Mouse (Mus musculus) layer of hippocampus, adult 11-12 months (tissue): Measurements from ENCODE around the gene Afap1l2.

ENCODE experiments used
- DNase-seq: peaks from one replicate; pipeline ENCODE4 v3.0.0; 2022; ENCODE audit warnings: low spot score

Afap1l2 gene

DNA sequence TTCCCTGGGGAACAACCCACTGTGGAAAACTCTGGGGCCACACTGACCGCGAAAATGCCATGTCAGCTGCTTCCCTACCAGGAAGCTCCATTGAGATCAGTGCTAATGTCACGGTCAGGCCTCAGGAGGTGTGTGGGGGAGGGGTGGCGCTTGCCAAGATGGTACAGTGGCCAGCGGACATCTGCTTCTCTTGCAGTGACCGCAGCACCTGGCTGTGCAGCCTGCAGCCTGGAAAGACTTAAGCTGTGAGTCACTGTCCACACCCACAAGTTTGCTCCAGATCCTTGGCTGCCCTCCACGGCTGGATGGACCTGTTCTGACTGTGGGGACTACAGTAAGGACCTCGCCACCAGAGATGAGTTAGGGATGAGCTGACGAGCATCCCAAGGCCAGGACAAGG, 68.2 kb downstream of the Afap1l2 start:
- no peak for DNase-seq

DNA sequence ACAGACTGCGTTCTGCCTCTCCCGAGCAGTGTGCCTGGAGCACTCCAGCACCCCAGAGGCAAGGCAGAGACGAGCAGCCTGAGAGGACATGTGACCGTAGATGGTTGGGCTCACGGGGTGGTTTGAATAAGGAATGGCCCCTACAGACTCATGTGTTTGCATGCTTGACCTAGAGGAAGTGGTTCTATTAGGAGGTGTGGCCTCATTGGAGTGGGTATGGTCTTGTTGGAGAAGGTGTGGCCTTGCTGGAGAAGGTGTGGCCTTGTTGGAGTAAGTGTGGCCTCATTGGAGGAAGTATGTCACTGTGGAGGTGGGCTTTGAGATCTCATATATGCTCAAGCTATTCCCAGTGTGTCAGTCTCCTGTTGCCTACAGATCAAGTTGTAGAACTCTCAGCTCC, 70.1 kb downstream of the Afap1l2 start:
- DNase-seq = no peak

DNA sequence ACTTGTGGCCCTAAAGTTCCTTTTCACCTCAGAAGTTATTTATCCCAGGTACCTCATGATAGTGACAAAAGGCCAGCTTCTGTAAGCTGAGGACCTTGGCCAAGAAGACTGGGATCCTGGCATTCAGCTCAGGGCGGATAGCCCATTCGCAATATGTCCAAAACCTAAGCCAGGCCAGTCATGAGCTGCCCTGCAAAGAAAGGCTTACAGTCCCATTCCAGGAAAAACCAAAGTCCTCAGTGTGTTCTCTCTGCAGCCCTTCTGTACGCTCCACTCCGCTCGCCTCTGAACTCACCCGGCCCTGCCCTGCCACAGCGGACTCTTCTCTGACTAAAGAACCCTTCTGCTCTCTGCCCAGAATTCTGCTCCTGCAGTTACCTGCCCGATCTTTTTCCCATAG, 71.8 kb downstream of the Afap1l2 start:
- no peak for DNase-seq

DNA sequence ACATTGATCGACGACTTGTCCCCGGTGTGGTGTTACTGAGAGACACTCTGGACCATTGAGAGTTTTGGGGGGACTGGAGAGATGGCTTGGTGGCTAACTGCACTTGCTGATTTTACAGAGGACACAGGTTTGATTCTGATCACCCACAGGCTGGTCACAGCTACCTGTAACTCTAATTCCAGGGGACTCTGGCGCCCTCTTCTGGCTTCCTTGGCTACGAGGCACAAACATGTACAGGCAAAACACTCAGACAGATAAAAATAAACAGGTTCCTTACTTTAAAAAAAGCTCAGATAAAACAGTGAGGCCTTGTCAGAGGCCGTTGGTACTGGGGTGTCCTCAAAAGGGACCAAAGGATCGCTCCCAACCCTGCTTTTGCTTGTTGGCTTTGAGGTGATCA, 72.3 kb downstream of the Afap1l2 start:
- DNase-seq = no peak

DNA sequence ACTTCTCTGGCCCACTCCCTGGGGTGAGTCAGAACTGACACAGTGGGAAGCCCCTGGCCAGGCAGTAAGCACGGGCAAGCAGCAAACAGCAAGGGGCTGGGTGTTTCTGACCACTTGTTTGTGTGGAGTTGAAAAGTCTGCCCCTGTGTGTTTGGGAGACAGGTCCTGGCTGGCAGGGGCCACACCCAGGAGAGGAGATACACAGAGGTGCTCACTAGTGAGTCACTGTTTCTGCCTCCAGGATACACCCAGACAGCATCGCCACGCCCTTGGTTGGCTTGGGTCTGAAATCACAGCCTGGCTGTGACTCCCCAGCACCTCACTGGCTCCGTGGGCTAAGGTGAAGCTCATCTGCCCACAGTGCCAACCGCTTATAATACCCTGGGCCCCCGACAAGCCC, 72.9 kb downstream of the Afap1l2 start:
- DNase-seq = no peak

DNA sequence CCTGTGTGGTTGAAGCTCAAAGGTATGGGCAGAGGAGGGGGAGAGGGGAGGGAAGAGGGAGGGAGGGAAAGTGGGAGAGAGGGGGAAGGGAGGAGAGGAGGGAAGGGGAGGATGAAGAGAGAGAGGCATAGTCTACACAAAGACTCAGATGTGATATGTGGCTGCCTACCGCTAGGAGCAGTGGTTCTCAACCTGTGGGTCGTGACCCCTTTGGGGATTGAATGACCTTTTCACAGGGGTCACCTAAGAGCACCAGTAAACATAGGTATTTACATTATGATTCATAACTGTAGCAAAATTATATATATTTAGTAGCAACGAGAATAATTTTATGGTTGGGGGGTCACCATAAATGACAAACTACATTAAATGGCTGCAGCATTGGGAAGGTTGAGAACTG, 74.2 kb downstream of the Afap1l2 start:
- DNase-seq = no peak

DNA sequence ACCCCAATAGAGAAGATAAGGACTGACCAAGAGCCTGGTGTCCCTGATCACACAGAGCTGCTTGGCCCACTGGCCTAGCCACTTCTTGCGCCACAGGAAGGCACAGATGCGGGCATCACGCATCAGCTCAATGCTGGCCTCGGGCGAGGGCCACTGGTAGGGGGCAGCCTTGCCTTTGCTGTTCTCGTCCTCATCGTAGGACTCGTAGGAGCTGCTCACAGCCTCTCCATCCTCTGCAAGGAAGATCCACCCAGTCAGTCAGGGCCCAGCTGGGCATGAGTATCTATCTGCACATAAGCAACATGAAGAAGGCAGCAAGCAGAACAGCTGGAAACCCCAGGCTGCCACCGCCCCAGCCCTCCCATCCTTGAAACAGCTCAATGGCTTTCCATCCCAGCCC, 78.0 kb downstream of the Afap1l2 start:
- no peak for DNase-seq

- no peak for DNase-seq
Observed at GRCm38 (mm10) chr19:56929392-56929791, 78.6 kb downstream of the Afap1l2 start.

- no peak for DNase-seq
Observed at GRCm38 (mm10) chr19:56921744-56922143, 86.3 kb downstream of the Afap1l2 start.

DNA sequence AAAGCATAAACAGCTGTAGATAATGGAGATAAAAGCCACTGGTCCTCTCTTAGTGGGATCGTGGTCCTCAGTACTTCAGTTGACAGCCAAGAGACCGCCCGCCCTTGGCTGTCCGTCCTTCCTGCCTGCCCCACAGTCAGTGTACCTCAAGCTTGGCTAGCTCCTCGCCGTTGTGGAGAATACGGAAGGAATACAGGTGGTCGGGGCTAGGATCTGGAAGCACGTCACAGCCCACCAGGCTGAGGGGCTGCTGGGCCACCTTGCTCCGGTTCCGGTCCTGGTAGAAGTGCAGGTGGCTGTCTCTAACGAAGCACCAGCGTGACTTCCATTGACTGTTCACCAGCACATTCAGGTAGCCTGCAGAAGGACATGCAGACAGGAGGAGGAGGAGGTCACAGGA, 87.8 kb downstream of the Afap1l2 start:
- DNase-seq = no peak

DNA sequence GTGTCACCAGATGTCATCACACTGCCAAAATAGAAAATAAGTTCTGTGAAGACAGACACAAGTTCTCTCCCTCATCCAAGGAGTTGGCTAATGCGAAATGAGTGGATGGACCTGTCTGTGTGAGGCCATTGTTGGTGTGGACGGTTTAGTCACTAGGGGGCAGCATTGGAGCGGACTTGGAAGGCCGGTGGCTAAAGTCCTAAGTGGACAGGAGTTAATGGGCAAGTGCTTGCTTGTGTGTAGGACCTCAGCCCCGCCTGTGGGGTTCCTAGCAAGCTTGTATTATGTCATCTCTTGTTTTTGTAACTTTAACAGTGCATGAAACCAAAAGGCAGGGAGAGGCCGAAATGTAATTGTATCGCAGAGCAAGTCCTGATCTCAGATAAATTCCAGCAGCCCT, 88.4 kb downstream of the Afap1l2 start:
- DNase-seq = peak; percentile 87

DNA sequence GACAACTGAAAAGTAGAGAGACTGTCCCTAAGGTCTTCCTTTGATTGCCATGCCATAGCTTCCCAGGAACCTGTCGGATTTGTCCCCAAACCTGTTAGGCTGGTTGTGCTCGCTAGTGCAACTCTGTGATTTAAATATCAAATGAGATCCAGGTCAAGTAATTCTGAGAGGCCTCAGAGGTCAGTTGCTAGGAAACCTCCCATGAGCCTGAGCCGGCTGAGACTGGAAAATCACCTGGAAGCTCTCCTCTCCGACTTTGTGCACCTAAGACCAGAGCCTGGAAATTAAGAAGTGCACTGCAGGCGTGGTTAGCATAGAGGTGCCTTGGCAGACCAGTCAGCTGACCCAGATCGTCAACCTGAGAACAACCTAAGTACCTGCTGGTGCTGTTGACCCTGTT, 92.9 kb downstream of the Afap1l2 start:
- DNase-seq = no peak

DNA sequence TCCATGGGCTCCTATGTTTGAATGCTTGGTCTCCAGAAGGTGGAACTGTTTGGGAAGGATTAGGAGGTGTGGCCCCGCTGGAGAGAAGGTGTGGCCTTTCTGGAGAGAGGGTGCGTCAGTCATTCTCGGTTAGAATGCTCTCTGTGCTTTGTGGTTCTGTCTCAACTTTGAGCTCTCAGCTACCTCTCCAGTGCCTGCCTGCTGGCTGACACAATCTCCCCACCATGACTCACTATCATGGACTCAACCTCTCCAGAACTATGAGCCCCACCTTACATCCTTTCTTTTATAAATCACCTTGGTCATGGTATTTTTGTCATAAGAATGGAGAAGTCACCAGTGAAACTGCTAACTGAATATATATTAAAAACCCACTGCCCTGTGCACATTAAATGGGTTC, 93.4 kb downstream of the Afap1l2 start:
- no peak for DNase-seq

- DNase-seq = no peak
Observed at GRCm38 (mm10) chr19:56913761-56914160, 94.3 kb downstream of the Afap1l2 start.

GRCm38 (mm10) chr19:56910561-56910960, 97.5 kb downstream of the Afap1l2 start:
- no peak for DNase-seq

- peak; percentile 46 for DNase-seq
Observed at GRCm38 (mm10) chr19:56908472-56909270, 99.4 kb downstream of the Afap1l2 start.

DNA sequence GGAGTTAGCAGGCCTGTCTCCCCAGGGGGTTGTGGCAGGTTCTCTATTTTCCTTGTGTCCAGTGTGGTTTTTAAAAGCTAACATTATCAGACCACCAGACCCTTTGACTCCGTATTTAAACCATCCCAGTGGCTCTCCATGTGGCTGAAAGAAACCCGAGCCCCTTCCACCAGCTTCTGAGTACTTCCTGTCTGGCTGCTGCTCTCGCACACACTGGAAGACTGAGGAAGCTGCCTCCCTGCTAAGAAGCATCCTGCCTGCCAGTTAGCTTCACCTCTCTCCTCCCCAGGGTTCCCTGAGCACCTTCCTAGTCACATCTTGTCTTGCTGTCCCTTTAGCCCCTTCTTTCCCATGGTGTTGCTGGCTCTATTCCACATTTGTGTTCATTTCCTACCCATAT, 100.2 kb downstream of the Afap1l2 start:
- DNase-seq = no peak

- no peak for DNase-seq
Observed at GRCm38 (mm10) chr19:56905395-56905794, 102.6 kb downstream of the Afap1l2 start.

- DNase-seq = no peak
Observed at GRCm38 (mm10) chr19:56904095-56904494, 103.9 kb downstream of the Afap1l2 start.

DNA sequence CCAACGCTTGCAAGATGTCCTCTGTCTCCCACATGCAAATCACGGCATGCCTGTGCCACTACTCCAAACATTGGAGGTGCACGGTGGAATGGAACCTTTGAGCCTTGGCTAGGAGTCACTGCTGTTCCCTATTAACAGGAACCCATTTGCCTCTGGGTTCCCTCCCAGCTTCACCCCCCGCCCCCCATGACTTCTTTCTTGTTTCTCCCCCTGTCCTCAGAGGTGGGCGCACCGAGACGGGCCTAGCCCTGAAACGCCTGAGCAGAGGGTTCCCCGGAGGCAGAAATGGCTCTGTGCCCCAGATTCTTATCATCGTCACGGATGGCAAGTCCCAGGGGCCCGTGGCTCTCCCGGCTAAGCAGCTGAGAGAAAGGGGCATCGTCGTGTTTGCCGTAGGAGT, 110.4 kb downstream of the Afap1l2 start:
- DNase-seq = no peak

- no peak for DNase-seq
Observed at GRCm38 (mm10) chr19:56893326-56893725, 114.7 kb downstream of the Afap1l2 start.

GRCm38 (mm10) chr19:56892586-56892985, 115.4 kb downstream of the Afap1l2 start:
- no peak for DNase-seq

DNA sequence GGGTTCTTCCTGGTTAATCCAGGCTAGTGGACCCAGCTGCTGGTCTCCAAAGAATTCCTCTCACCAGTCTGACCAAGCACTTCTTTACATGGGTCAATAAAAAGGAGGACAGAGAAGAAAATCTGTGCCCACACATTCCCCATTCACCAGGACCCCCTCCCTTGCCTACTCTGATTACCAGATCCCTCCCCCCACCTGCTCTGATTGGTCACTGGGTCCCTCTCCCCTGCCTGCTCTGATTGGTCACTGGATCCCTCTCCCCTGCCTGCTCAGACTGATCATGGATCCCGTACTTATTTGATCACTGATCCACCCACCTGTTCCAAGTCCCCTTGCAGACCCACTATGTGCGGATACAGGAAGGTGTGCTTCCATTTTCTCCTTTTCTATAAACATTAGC, 116.6 kb downstream of the Afap1l2 start:
- DNase-seq = no peak

DNA sequence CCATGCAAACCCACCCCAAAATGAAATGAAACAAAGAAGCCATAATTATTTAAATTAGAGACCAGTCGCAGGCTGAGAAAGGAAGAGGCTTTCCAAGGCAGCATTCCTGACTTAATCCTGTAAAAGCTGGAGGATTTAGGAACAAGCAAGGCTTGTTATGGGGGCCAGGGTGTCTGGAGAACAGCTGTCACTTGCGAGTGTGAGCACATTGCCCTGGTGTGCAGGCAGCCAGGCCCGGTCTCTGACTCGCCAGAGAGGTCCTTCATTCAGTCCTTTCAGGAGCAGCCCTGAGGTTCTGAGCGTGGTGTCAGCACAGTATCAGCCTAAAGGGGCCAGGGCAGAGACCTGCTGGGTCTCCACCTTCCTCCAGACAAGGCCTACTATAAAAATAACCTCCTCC, 119.4 kb downstream of the Afap1l2 start:
- DNase-seq = no peak
